Mouse (Mus musculus): ENCODE data around the gene Fam219a. TPM values are rescaled to one million over a fixed set of nuclear protein-coding genes. Genes with fewer than 3 reads are reported as not detected.

Gene Fam219a
- polyA plus RNA-seq, 1 experiment, result 16.0 TPM

DNA sequence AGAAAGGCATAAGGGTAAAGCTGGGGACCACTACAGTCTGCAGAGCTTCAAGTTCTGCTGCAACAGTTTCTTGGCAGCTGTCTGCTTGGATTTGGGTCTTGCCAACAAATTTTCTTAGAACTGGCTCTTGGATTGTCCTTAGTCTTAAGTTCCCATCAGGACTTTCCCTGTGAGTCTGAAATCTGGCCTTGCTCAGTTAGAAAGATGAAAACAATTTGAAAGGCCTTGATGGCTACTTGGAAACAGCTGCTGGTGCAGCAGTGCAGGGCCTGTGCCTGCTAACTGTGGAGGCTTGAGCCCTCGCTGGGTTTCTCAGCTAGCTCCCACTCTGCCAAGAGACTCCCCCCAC, 89.9 kb downstream of the Fam219a start:
- Histone ChIP-seq H3K4me3 (ENCODE audit: low read depth, low read length) (no peak overlapping the region), H3K36me3 (ENCODE audit: control insufficient read depth, insufficient read depth, low read length) (peaks cover 7% of the 10 kb centered on the region), H3K27me3 (ENCODE audit: control insufficient read depth, insufficient read depth, low read length) (no peaks in the 10 kb centered on the region), H3K27ac (ENCODE audit: insufficient read depth, low read depth, low read length) (no peak overlapping the region), H3K4me1 (ENCODE audit: control insufficient read depth, insufficient read depth, insufficient read length, low read length) (no peaks in the 10 kb centered on the region)
- WGBS, result 75% methylated on average over 1 of the region's 1 CpGs
- no peak for TF ChIP-seq CTCF (IDR thresholded peaks at IDR 0.05; ENCODE audit: extremely low read depth, insufficient read length, insufficient replicate concordance, low read depth, low read length)
- no peak for TF ChIP-seq POLR2A (IDR thresholded peaks at IDR 0.05; ENCODE audit: low read depth, low read length)

DNA sequence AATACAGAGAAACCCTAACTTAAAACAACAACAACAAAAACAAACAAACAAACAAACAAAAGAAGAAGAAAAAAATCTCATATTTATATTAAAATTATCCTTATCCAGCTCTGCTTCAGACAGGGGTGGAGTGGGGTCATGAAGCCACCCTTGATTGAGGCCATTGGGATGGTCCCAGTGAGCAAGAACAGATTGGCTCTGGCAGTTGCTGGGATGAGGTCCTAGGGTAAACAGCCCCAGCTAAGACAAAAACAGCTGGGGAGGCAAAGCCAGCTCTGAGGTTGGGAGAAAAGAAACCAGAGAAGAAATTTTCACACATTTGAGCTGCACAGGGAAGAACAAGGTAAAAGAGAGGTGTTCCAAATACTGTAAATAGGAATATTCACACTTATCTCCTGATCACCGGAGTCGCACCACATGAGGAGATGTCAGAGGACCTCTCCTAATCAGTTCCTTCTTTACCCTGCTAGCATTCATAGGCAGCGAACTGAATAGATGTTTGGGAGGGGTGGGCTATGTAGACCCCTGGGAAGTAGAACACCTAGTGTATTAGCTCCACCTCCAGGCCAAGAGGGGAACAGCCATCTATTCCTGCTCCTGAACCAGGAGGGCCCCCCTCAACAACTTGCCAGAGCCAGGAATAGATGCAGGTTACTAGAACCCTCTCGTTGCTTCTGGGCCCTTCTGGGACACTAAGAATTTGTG, 90.4 kb downstream of the Fam219a start:
- TF ChIP-seq POLR2A (IDR thresholded peaks at IDR 0.05; ENCODE audit: low read depth, low read length) (no peak), CTCF (IDR thresholded peaks at IDR 0.05; ENCODE audit: extremely low read depth, insufficient read length, insufficient replicate concordance, low read depth, low read length) (no peak)
- Histone ChIP-seq H3K27ac (ENCODE audit: insufficient read depth, low read depth, low read length) (no peak overlapping the region), H3K27me3 (ENCODE audit: control insufficient read depth, insufficient read depth, low read length) (no peaks in the 10 kb centered on the region), H3K4me3 (ENCODE audit: low read depth, low read length) (no peak overlapping the region), H3K36me3 (ENCODE audit: control insufficient read depth, insufficient read depth, low read length) (peaks cover 7% of the 10 kb centered on the region), H3K4me1 (ENCODE audit: control insufficient read depth, insufficient read depth, insufficient read length, low read length) (no peaks in the 10 kb centered on the region)
- WGBS, result 82% methylated on average over 4 of the region's 4 CpGs

DNA sequence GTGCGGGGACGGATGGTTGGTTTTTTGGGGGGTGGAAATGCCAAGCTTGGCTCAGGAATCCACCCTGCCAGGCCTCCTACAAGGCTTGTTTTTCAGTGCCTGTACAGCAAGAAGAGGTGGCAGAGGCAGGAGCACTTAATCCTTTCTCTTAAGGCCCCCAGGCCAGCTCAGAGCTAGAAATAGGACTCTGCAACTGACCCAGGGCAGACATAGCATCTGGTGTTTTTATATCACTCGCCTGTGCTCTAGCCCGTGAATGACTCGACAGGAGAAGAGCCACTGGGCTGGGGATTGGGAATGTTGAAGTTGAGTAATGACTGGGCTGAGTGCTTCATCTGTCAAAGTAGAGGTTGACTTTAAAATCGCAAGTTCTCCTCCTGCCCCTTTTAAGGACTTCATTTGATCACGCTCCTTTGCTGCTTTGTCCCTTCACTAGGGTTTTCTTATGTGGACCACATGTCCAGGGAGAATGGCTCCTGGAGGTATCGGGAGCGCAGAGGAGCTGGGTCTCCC, 91.6 kb downstream of the Fam219a start:
- Histone ChIP-seq H3K4me1 (ENCODE audit: control insufficient read depth, insufficient read depth, insufficient read length, low read length) (no peaks in the 10 kb centered on the region), H3K27ac (ENCODE audit: insufficient read depth, low read depth, low read length) (no peak overlapping the region), H3K4me3 (ENCODE audit: low read depth, low read length) (no peak overlapping the region), H3K27me3 (ENCODE audit: control insufficient read depth, insufficient read depth, low read length) (no peaks in the 10 kb centered on the region), H3K36me3 (ENCODE audit: control insufficient read depth, insufficient read depth, low read length) (peaks cover 7% of the 10 kb centered on the region)
- 93% methylated on average over 9 of the region's 9 CpGs for WGBS
- TF ChIP-seq CTCF (IDR thresholded peaks at IDR 0.05; ENCODE audit: extremely low read depth, insufficient read length, insufficient replicate concordance, low read depth, low read length), result no peak
- TF ChIP-seq POLR2A (IDR thresholded peaks at IDR 0.05; ENCODE audit: low read depth, low read length), result no peak

DNA sequence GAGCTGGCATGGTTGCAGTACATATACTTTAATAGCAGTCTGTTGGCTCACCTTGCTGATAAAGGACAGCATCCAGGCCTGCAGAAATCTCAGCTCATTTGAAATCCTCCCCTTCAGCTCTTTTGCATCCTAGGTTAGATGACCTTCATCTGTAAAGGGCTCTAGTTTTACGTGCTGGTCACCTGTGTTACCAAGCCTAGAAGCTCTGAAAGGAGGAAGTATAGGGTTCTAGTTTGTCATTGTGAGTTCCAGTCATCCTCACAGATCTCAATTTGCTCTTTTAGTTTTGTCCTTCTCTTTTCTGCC, 98.0 kb downstream of the Fam219a start:
- H3K36me3 ChIP-seq (ENCODE audit: control insufficient read depth, insufficient read depth, low read length), result no peaks in the 10 kb centered on the region
- TF ChIP-seq CTCF (IDR thresholded peaks at IDR 0.05; ENCODE audit: extremely low read depth, insufficient read length, insufficient replicate concordance, low read depth, low read length), result no peak
- TF ChIP-seq POLR2A (IDR thresholded peaks at IDR 0.05; ENCODE audit: low read depth, low read length), result no peak
- H3K27me3 ChIP-seq (ENCODE audit: control insufficient read depth, insufficient read depth, low read length), result no peaks in the 10 kb centered on the region
- H3K27ac ChIP-seq (ENCODE audit: insufficient read depth, low read depth, low read length), result no peak overlapping the region
- no peak overlapping the region for H3K4me3 ChIP-seq (ENCODE audit: low read depth, low read length)
- WGBS, result 83% methylated on average over 1 of the region's 1 CpGs
- no peaks in the 10 kb centered on the region; the same call in 1 of the 2 replicates for H3K4me1 ChIP-seq (ENCODE audit: control insufficient read depth, insufficient read depth, insufficient read length, low read length)

DNA sequence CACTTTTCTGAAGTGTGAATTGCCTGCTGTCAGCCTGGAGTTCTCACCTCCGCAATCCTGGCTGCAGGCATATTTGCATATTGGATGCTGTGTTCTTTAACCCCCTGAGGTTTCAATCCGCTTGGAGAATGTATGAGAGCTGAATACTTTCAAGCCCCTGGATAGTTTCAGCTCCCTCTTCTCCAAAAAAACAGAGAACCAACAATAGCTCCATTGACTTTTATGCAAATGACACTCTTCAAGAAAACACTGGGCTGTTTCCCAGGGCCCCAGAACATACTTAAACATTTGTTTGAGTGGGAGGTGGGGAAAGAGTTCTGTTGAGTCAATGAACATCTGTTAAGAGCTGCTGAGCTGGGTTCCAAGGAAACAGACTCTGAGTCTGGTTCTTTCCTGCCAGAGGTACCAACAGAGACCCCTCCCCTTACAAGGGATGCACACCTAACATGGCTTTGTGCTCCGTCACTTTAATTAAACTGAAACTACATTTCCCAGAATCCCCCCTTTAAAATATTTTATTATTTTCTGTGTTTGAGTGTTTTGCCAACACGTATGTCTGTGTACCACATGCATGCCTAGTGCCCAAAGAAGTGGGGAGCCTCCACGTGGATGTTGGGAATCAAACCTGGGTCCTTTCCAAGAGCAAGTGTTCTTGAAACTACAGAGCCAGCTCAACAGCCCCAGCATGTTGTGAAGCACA, 98.5 kb downstream of the Fam219a start:
- 75% methylated on average over 5 of the region's 5 CpGs for WGBS
- Histone ChIP-seq H3K27me3 (ENCODE audit: control insufficient read depth, insufficient read depth, low read length) (no peaks in the 10 kb centered on the region), H3K36me3 (ENCODE audit: control insufficient read depth, insufficient read depth, low read length) (no peaks in the 10 kb centered on the region), H3K4me1 (ENCODE audit: control insufficient read depth, insufficient read depth, insufficient read length, low read length) (no peaks in the 10 kb centered on the region; the same call in 1 of the 2 replicates), H3K4me3 (ENCODE audit: low read depth, low read length) (no peak overlapping the region), H3K27ac (ENCODE audit: insufficient read depth, low read depth, low read length) (no peak overlapping the region)
- TF ChIP-seq CTCF (IDR thresholded peaks at IDR 0.05; ENCODE audit: extremely low read depth, insufficient read length, insufficient replicate concordance, low read depth, low read length) (no peak), POLR2A (IDR thresholded peaks at IDR 0.05; ENCODE audit: low read depth, low read length) (no peak)

DNA sequence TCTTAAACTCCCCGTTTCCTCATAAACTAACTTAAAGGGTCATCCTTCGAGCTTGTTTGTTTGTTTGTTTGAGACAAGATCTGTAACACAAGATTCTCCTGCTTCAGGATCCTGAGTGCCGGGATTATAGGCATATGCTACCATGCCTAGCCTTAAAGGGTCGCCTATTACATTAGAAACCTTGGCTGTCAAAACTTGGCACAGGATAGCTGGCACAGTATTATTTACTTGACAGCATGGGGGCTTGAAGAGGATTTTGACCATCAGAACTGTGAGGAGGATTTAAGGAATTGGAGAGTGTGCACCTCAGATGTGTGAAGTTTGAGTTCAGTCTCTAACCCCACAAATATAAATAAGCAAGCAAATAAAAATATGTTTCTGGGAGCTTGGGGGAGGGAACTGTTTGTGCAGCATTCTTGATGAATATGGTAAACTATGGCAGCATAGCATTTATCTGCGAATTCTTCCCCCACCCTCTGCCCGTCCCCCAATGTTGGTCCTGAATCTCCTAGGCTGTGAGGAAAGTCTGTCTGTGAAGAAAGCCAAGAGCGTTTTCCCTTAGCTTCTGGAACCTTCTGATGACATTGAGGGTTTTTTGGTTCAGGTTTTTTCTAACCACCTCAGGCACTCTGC, 99.2 kb downstream of the Fam219a start:
- 81% methylated on average over 7 of the region's 7 CpGs for WGBS
- H3K4me1 ChIP-seq (ENCODE audit: control insufficient read depth, insufficient read depth, insufficient read length, low read length), result no peaks in the 10 kb centered on the region; the same call in 1 of the 2 replicates
- no peak overlapping the region for H3K4me3 ChIP-seq (ENCODE audit: low read depth, low read length)
- H3K36me3 ChIP-seq (ENCODE audit: control insufficient read depth, insufficient read depth, low read length), result no peaks in the 10 kb centered on the region
- TF ChIP-seq POLR2A (IDR thresholded peaks at IDR 0.05; ENCODE audit: low read depth, low read length) (no peak), CTCF (IDR thresholded peaks at IDR 0.05; ENCODE audit: extremely low read depth, insufficient read length, insufficient replicate concordance, low read depth, low read length) (no peak)
- no peak overlapping the region for H3K27ac ChIP-seq (ENCODE audit: insufficient read depth, low read depth, low read length)
- no peaks in the 10 kb centered on the region for H3K27me3 ChIP-seq (ENCODE audit: control insufficient read depth, insufficient read depth, low read length)

DNA sequence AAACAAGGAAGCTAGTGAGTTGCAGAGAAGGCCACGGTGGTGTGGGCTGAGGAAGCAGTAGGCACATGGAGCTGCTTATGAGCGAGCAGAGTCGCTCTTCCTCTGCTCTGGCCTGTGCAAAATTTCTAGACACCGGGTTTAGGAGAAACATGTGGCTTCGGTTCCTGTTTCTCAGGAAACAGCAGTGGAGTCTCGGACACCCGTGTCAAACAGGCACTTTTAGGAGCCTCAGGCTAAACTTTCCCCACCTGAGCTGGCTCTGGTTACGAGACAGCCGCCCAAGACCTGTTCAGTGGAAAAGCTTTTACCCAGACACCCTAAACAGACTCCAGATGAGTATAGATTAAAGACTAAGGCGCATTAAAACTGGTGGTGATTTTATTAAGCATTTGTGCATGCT, 100.1 kb downstream of the Fam219a start:
- 78% methylated on average over 10 of the region's 10 CpGs for WGBS
- Histone ChIP-seq H3K27ac (ENCODE audit: insufficient read depth, low read depth, low read length) (no peak overlapping the region), H3K4me1 (ENCODE audit: control insufficient read depth, insufficient read depth, insufficient read length, low read length) (no peaks in the 10 kb centered on the region; the same call in 1 of the 2 replicates), H3K4me3 (ENCODE audit: low read depth, low read length) (no peak overlapping the region), H3K27me3 (ENCODE audit: control insufficient read depth, insufficient read depth, low read length) (no peaks in the 10 kb centered on the region), H3K36me3 (ENCODE audit: control insufficient read depth, insufficient read depth, low read length) (no peaks in the 10 kb centered on the region)
- TF ChIP-seq POLR2A (IDR thresholded peaks at IDR 0.05; ENCODE audit: low read depth, low read length) (no peak), CTCF (IDR thresholded peaks at IDR 0.05; ENCODE audit: extremely low read depth, insufficient read length, insufficient replicate concordance, low read depth, low read length) (no peak)
